Mouse (Mus musculus) adrenal gland, postnatal 4 days (tissue): Measurements from ENCODE around the gene Accsl. TPM values are rescaled to one million over a fixed set of nuclear protein-coding genes. Genes with fewer than 3 reads are reported as not detected.

Experiments used
- DNase-seq, 2 experiments: peaks; one replicate each; pipeline ENCODE4 v3.0.0; 2021 to 2022; ENCODE audit warnings: low spot score in 2 of 2, mixed read lengths in 2 of 2
- total RNA-seq, 2 experiments: library from RNA; stranded (reverse); gene quantifications; 2 replicates each; pipeline ENCODE4 v1.2.3; 2021

Gene Accsl
- total RNA-seq, 2 experiments from 2014 or later = 0.22 to 0.99 TPM

GRCm38 (mm10) chr2:93813343-93813742 is 55.6 kb downstream of the Accsl start:
- no peak for DNase-seq

- DNase-seq = peak in 1 of 2 experiments; percentile 38
Observed at GRCm38 (mm10) chr2:93811812-93812211, 57.1 kb downstream of the Accsl start.

GRCm38 (mm10) chr2:93809931-93810330 is 59.0 kb downstream of the Accsl start:
- DNase-seq = no peak

- no peak for DNase-seq
Observed at GRCm38 (mm10) chr2:93808071-93808470, 60.9 kb downstream of the Accsl start.

- no peak for DNase-seq
Observed at GRCm38 (mm10) chr2:93807440-93807839, 61.5 kb downstream of the Accsl start.

- no peak for DNase-seq
Observed at GRCm38 (mm10) chr2:93806487-93807201, 62.3 kb downstream of the Accsl start.

- DNase-seq = no peak
Observed at GRCm38 (mm10) chr2:93805523-93805922, 63.4 kb downstream of the Accsl start.

Other genes starting within 250 kb of the Accsl start
- 1 to 10 TPM; 1.0 to 1.2 TPM for gene Alx4, start 226.8 kb downstream of the Accsl start, total RNA-seq
- gene Ext2, start 46.6 kb downstream of the Accsl start, total RNA-seq = 100 to 1,000 TPM; 108 to 118 TPM
- gene Accs, start 19.2 kb downstream of the Accsl start, total RNA-seq = 10 to 100 TPM; 21.0 to 24.5 TPM
- gene Gm13889, start 88.0 kb upstream of the Accsl start, total RNA-seq = 10 to 100 TPM; 26.7 to 28.4 TPM
- gene Gm27027, start 127.2 kb upstream of the Accsl start, total RNA-seq = not detected
- gene Alkbh3, start 141.7 kb upstream of the Accsl start, total RNA-seq = 10 to 100 TPM; 73.1 to 76.3 TPM